Mouse (Mus musculus) hindbrain, embryonic 15.5 days (tissue): ENCODE results near the gene Lmcd1. TPM values are rescaled to one million over a fixed set of nuclear protein-coding genes. Genes with fewer than 3 reads are reported as not detected.
A peak's percentile ranks its signal among the peaks of the same experiment; 100 is the strongest.

ENCODE experiments used
- ATAC-seq: fragments of 200-750 bp; cut with Nextera tagmentation; 2 replicates; pipeline ENCODE4 v1.8.0; 2017; ENCODE audit warnings: low read depth, moderate number of reproducible peaks, moderate TSS enrichment; ENCODE audit not compliant: low FRiP score
- H3K27ac ChIP-seq: fragments of 300-500 bp; sonication (generic); replicated peaks from 2 replicates; pipeline ENCODE4 v1.5.1; 2015; ENCODE audit warnings: mild to moderate bottlenecking, inconsistent platforms
- H3K27me3 ChIP-seq: fragments of 300-500 bp; sonication (generic); 2 replicates; pipeline ENCODE4 v1.6.1; 2015; ENCODE audit warnings: control low read depth, inconsistent platforms
- H3K36me3 ChIP-seq: fragments of 300-500 bp; sonication (generic); 2 replicates; pipeline ENCODE4 v1.6.1; 2015; ENCODE audit warnings: control low read depth, inconsistent platforms
- H3K4me1 ChIP-seq: fragments of 300-500 bp; sonication (generic); replicated peaks from 2 replicates; pipeline ENCODE4 v1.6.1; 2015; ENCODE audit warnings: control low read depth, inconsistent platforms
- H3K4me2 ChIP-seq: fragments of 300-500 bp; sonication (generic); 2 replicates; pipeline ENCODE4 v1.6.1; 2015; ENCODE audit warnings: moderate library complexity, mild to moderate bottlenecking, inconsistent platforms
- H3K4me3 ChIP-seq: fragments of 300-500 bp; sonication (generic); 2 replicates; pipeline ENCODE4 v1.5.1; 2015; ENCODE audit warnings: mild to moderate bottlenecking, inconsistent platforms
- H3K9ac ChIP-seq: fragments of 300-500 bp; sonication (generic); 2 replicates; pipeline ENCODE4 v1.6.1; 2015; ENCODE audit warnings: inconsistent platforms
- H3K9me3 ChIP-seq: fragments of 300-500 bp; sonication (generic); 2 replicates; pipeline ENCODE4 v1.6.1; 2016; ENCODE audit warnings: control low read depth, inconsistent platforms
- WGBS: fragments of 180-500 bp; shearing (Covaris S2); methylation state at CpG from one replicate; pipeline ENCODE4 v1.1.7; 2015; 5-methylcytosine and 5-hydroxymethylcytosine counted together
- polyA plus RNA-seq: library from polyadenylated mRNA; unstranded; fragments of >200 nt; fragmentation: Nextera tagmentation; extraction: Ambion mirVana; gene quantifications from 2 replicates; pipeline ENCODE4 v1.2.1, GENCODE M21; 2015

Lmcd1 gene
- polyA plus RNA-seq, 1 experiment from 2014 or later: 10.8 TPM

DNA sequence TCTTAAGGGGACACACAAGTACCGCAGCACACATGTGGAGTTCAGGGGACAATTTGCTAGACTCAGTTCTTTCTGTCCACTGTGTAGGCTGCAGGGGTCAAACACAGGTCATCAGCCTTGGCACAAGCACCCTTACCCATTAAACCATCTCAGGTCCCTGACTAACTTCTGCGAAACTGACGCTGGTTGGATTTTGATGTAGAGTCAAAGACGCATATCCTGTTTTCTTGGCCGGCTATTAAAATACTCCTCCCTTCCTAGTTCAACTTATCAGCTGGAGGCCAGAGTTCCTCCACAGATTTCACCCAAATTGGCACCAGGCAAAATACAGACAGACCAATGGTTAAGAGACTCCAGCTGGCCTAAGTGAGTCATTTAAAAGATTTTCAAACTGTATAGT, 54.2 kb downstream of the Lmcd1 start:
- no peaks in the 10 kb centered on the region for H3K4me1 ChIP-seq
- H3K27ac ChIP-seq: no peak overlapping the region
- H3K9me3 ChIP-seq: no peaks in the 10 kb centered on the region
- no peak overlapping the region for H3K4me2 ChIP-seq
- H3K9ac ChIP-seq: no peak overlapping the region
- no peaks in the 10 kb centered on the region for H3K27me3 ChIP-seq
- ATAC-seq: no peak
- H3K4me3 ChIP-seq: no peak overlapping the region
- 82% methylated on average over 5 of the region's 5 CpGs for WGBS
- no peaks in the 10 kb centered on the region for H3K36me3 ChIP-seq

DNA sequence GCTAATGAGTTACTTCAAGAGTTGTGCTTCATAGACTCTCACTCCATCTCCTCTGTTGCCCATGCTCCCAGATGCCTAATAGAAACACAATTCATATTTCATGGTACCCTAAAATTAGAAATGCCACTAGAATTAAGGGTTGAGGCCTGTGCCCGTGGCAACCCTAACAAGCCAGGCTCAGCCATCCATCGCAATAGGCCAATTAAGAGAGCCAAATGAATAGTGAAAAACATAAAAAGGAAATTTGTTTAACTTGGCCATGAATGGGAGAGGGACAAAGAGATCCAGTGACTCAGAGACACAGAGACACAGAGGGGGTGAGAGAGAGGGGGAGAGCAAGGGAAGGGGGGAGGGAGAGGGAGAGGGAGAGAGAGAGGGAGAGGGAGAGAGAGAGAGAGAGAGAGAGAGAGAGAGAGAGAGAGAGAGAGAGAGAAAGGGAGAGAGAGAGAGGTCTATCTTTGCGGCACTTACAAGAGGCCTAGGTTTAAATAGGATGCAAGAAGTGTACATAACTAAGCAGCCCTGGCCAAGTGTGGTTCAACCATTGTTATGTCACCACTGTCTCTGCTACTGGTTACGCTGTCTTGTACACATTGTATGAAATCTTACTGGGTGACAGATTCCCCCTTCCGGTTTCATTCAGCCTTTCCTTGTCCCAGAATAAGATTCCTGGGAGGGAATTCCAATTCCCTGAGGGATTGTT, 57.1 kb downstream of the Lmcd1 start:
- H3K9me3 ChIP-seq: no peaks in the 10 kb centered on the region
- H3K36me3 ChIP-seq: no peaks in the 10 kb centered on the region
- 67% methylated on average over 5 of the region's 5 CpGs for WGBS
- no peak overlapping the region for H3K4me2 ChIP-seq
- no peaks in the 10 kb centered on the region for H3K27me3 ChIP-seq
- no peak for ATAC-seq
- no peak overlapping the region for H3K27ac ChIP-seq
- H3K4me3 ChIP-seq: no peak overlapping the region
- no peak overlapping the region for H3K9ac ChIP-seq
- no peaks in the 10 kb centered on the region for H3K4me1 ChIP-seq

DNA sequence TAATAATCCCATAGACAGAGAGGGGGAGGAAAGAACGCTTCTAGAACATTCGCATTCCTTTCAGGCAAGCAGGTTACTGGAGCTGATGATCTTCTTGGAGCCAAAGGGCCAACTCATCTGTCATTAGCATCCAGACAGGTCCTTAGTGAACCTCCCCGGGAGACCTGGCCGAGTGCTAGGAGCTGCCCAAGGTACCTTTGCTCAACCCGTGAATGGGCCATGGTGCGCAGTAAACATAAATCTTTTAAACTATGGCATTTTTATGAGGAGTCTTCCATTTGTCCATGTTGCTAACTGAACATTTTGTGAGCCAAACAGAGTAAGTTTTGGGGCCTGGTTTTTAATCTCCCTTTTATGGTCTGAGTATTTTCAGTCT, 57.7 kb downstream of the Lmcd1 start:
- H3K4me1 ChIP-seq: no peaks in the 10 kb centered on the region
- no peaks in the 10 kb centered on the region for H3K27me3 ChIP-seq
- H3K27ac ChIP-seq: no peak overlapping the region
- no peak overlapping the region for H3K9ac ChIP-seq
- ATAC-seq: no peak
- no peaks in the 10 kb centered on the region for H3K9me3 ChIP-seq
- H3K4me2 ChIP-seq: no peak overlapping the region
- H3K4me3 ChIP-seq: no peak overlapping the region
- 70% methylated on average over 6 of the region's 6 CpGs for WGBS
- no peaks in the 10 kb centered on the region for H3K36me3 ChIP-seq

DNA sequence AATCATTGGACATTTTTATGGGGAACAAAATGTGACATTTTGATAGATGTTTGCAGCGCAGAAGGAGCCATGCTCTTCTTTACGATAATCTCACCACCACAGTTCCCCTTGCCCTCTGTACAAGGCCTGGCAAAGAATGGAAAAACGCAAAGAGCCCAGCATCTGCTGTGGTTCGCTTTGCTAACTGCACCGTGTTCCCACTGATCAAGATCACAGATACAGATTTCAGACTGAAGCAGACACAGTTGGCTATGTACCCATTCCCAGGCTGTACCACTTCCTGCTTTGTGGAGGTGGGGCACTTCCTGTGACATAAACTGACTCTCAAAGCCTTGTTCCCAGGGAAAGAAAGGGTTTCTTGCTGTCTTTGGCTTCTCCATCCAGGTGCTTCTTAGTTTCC, 60.4 kb downstream of the Lmcd1 start:
- no peak for ATAC-seq
- WGBS: 88% methylated on average over 5 of the region's 5 CpGs

DNA sequence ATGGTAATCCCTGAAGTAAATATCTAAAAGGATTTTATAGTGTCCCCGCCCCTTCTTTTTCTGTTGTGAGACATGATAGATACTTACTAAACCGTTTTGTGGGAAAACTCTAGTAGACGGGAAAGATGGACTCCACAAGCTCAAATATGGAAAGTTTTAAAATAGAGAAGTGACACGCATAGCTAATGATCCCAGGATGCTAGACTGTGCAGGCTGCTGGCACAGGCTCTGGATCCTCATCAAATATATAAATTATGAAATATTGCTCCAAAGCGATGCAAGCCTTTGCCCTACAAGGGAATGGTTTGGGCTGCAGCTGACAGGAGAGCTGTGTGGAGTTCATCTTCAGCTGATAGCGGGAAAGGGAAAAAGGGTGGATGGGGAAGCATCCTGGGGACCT, 64.1 kb downstream of the Lmcd1 start:
- H3K27ac ChIP-seq: no peak overlapping the region
- H3K4me1 ChIP-seq: no peaks in the 10 kb centered on the region
- H3K9me3 ChIP-seq: no peaks in the 10 kb centered on the region
- 84% methylated on average over 6 of the region's 6 CpGs for WGBS
- H3K27me3 ChIP-seq: no peaks in the 10 kb centered on the region
- no peak overlapping the region for H3K4me2 ChIP-seq
- H3K36me3 ChIP-seq: no peaks in the 10 kb centered on the region
- no peak overlapping the region for H3K9ac ChIP-seq
- ATAC-seq: no peak
- no peak overlapping the region for H3K4me3 ChIP-seq

More for the DNA sequence above, 60.4 kb downstream of the Lmcd1 start:
- Histone ChIP-seq H3K4me3 (no peak overlapping the region), H3K27ac (no peak overlapping the region), H3K36me3 (no peaks in the 10 kb centered on the region), H3K9me3 (no peaks in the 10 kb centered on the region), H3K9ac (no peak overlapping the region), H3K27me3 (no peaks in the 10 kb centered on the region), H3K4me1 (no peaks in the 10 kb centered on the region), H3K4me2 (no peak overlapping the region)

DNA sequence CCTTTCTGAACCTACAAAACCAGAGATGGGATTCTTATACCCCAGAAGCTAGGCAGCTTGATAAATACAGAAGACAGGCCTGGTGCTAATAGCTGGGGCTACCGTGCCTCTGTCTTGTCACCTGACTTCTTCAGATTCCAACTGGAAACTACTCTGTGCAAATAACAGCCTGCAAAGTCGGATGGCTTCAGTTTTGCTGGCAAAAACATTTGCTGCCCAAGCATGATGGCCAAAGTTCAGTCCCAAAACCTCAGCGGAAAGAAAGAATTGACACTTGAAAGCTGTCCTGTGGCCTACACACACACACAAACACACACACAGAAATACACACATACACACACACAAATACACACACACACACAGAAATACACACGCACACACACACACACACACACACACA, 65.5 kb downstream of the Lmcd1 start:
- H3K4me2 ChIP-seq: no peak overlapping the region
- H3K9me3 ChIP-seq: no peaks in the 10 kb centered on the region
- H3K27me3 ChIP-seq: no peaks in the 10 kb centered on the region
- WGBS: 88% methylated on average over 4 of the region's 4 CpGs
- H3K9ac ChIP-seq: no peak overlapping the region
- ATAC-seq: no peak
- H3K4me3 ChIP-seq: no peak overlapping the region
- no peaks in the 10 kb centered on the region for H3K36me3 ChIP-seq
- no peak overlapping the region for H3K27ac ChIP-seq
- H3K4me1 ChIP-seq: no peaks in the 10 kb centered on the region

DNA sequence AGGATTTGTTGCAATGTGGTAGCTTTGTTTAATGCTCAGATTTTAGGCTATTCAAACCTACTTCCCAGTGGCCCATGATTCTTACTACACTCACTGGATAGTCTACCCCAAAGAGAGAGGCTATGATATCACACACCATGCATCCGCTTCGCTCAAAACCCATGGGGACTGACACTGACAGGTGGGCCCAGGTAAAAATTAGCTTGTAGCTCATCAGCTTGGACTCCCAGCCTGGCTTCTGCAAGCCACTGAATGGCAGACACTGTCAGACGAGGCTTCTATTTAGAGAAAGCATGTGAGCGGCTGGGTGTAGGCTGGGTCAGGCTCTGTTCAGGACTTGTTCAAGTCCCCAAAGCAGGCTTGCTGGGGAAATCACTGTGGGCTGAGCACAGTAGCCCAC, 76.9 kb downstream of the Lmcd1 start:
- Histone ChIP-seq H3K36me3 (no peaks in the 10 kb centered on the region), H3K4me2 (no peak overlapping the region), H3K9me3 (no peaks in the 10 kb centered on the region), H3K4me3 (no peak overlapping the region), H3K9ac (no peak overlapping the region), H3K27me3 (no peaks in the 10 kb centered on the region), H3K27ac (no peak overlapping the region), H3K4me1 (no peaks in the 10 kb centered on the region)
- ATAC-seq: no peak
- WGBS: 91% methylated on average over 4 of the region's 4 CpGs

DNA sequence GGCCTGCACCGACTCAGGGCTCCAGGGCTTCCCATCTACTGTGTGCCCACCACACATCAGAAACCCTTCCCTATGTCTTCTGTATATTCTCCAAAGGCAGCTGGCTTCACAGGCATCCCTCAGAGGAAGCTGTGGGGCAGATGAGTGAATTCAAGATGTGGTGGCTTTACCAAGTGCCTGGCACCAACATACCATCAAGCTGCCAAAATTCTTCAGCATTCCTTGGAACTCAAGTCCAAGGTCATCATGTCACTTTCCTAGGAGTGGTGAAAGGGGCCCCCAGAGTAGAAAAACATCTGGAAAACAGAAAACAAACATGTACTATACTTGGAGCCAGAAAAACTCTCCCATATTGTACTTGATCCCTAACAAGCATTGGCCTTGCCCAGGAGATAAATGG, 85.8 kb downstream of the Lmcd1 start:
- Histone ChIP-seq H3K4me1 (no peaks in the 10 kb centered on the region), H3K27ac (no peak overlapping the region), H3K9ac (no peak overlapping the region), H3K4me2 (no peak overlapping the region), H3K9me3 (no peaks in the 10 kb centered on the region), H3K4me3 (no peak overlapping the region), H3K27me3 (no peaks in the 10 kb centered on the region), H3K36me3 (no peaks in the 10 kb centered on the region)
- WGBS: 100% methylated on average over 1 of the region's 1 CpGs
- no peak for ATAC-seq

DNA sequence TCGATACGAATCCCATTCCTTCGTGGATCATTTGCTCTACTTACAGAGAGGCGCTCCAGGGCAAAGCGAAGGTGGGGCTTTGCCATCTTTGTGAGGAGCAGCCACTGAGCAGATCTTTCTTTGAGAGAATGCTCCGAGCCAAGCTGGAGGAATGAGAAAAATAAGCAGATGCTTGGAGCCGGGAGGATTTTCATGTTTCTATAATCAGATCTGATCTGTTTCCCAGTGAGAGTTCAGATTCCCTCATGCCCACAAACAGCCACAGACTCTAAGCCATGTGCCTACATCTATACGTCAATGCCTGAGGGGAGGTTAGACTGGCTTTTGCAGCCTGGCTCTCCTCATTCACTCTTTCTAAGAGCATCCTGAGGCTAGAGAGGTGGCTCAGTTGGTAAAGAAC, 87.1 kb downstream of the Lmcd1 start:
- H3K27me3 ChIP-seq: no peaks in the 10 kb centered on the region
- no peak overlapping the region for H3K4me2 ChIP-seq
- no peak overlapping the region for H3K9ac ChIP-seq
- H3K27ac ChIP-seq: no peak overlapping the region
- H3K4me1 ChIP-seq: no peaks in the 10 kb centered on the region
- no peaks in the 10 kb centered on the region for H3K9me3 ChIP-seq
- no peak for ATAC-seq
- no peak overlapping the region for H3K4me3 ChIP-seq
- WGBS: 66% methylated on average over 8 of the region's 8 CpGs
- no peaks in the 10 kb centered on the region for H3K36me3 ChIP-seq

DNA sequence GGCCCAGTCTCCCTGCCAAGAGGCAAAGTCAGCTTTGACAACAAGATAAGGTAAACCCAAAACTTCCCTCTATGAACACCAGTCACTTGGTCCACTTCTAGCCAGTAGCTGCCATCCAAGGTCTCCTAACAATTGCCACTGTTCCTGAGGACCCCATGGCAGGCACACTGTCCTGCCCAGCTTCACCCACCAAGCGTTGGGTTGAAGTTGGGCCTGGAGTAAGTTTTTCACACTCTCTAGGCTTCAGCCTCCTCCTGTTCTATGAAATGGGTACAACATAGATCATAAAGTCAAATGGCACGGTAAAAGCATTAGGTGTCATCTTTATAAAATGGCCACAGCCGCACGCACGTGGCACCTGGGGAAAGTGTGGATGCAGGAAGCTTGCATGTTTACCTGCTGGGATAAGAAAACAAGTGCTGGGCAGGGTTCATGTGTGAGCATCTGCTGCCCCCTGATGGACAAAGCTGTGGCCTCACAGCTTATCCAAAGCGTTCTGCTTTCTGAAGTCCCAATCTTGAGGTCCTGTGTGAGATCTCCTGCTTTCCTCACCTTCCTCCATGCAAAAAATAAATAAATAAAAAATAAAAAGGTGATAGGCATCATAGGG, 88.9 kb downstream of the Lmcd1 start:
- Histone ChIP-seq H3K4me3 (no peak overlapping the region), H3K36me3 (no peaks in the 10 kb centered on the region), H3K4me2 (no peak overlapping the region), H3K27me3 (no peaks in the 10 kb centered on the region), H3K9ac (no peak overlapping the region), H3K27ac (no peak overlapping the region), H3K9me3 (no peaks in the 10 kb centered on the region), H3K4me1 (no peaks in the 10 kb centered on the region)
- ATAC-seq: peak; percentile 80
- 39% methylated on average over 6 of the region's 6 CpGs for WGBS

DNA sequence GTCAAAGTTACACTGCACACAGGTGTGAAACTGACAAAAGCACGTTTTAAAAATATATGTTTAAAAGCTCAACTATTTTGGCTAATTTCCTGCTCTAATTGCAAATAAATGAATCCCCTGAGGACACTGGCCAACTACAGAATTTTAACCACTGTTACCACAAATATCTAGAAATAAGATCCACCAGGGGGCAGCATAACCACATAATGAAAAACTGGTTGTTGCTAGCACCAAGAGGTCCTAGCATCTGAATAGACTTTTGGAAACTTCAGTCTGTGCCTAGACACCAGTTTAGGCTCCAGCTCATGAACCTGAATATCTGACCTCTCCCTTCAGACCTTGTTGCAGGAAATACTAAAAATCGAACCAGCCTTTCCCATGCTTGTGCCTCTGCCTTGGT, 91.0 kb downstream of the Lmcd1 start:
- ATAC-seq: no peak

DNA sequence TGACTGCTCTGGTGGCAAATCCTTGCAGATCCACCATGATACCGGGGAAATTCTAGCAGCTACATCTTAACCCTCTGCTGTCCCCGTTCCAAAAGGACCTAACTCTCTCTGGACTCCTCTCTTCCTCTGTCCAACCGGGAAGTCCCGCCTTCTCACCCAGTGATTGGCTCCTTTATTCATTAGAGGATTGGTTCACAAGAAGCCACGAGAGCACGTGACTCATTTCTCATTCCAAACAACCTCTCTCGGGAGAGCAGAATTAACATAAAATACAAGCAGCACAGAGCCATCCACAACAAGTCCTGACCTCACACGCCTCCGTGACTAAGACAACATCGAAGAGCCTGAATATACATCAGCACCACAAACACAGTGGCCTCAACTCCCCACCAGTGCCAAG, 91.7 kb downstream of the Lmcd1 start:
- ATAC-seq: no peak
- Histone ChIP-seq H3K9ac (no peak overlapping the region), H3K27ac (no peak overlapping the region), H3K36me3 (no peaks in the 10 kb centered on the region), H3K4me3 (no peak overlapping the region), H3K4me1 (no peaks in the 10 kb centered on the region), H3K27me3 (no peaks in the 10 kb centered on the region), H3K9me3 (no peaks in the 10 kb centered on the region), H3K4me2 (no peak overlapping the region)
- 75% methylated on average over 10 of the region's 10 CpGs for WGBS

More for the DNA sequence above, 91.0 kb downstream of the Lmcd1 start:
- WGBS: 46% methylated on average over 2 of the region's 2 CpGs
- Histone ChIP-seq H3K27ac (no peak overlapping the region), H3K9ac (no peak overlapping the region), H3K4me2 (no peak overlapping the region), H3K4me3 (no peak overlapping the region), H3K9me3 (no peaks in the 10 kb centered on the region), H3K27me3 (no peaks in the 10 kb centered on the region), H3K36me3 (no peaks in the 10 kb centered on the region), H3K4me1 (no peaks in the 10 kb centered on the region)
